Mouse (Mus musculus) c-Kit-negative CD71-positive TER-119-positive erythroid progenitor cells, embryonic 14.5 days (primary cell): ENCODE results near the gene Hoga1.

ENCODE experiments used
- DNase-seq: peaks from one replicate; pipeline ENCODE4 v3.0.0-alpha.2; 2013; ENCODE audit warnings: low read depth, low spot score

Hoga1 gene

DNA sequence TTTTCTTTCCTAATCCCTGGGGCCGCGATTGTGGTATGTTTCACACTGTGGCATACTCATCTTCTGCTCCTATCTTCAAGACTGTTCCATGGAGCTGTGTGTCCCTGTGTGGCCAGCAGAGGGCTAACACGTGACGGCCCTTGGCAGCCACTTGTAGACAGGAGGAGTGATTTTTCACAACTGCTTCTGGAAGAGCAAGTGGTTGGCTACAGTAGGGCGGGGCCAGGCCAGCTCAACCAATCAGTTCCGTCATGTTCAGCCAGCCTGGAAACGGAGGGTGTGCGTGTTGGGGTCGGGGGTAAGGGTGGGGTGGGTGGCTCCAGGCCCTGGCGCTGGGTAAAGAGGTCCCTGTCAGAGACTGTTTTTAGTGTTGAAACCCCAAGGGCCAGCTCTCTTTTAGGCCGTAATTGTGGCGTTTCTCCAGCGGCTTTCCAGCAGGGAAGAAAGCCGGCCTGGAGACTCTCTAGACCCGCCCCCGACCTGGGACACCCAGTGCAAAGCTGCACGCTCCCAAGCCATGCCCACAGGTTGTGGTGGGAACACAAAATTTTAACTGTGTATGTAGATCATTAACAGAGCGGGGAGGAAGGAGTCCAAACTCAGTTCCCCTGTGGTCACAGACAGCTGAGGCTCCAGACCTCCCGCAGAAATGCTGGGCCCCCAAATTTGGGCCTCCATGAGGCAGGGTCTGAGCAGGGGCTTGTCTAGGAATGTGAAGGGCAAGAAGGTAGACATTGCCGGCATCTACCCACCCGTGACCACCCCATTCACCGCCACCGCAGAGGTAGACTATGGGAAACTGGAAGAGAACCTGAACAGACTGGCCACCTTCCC lies at the start of gene Hoga1:
Gene Hoga1 (plus strand): TSS at position 342 of the 834 bp plus-strand sequence.
- no peak for DNase-seq

DNA sequence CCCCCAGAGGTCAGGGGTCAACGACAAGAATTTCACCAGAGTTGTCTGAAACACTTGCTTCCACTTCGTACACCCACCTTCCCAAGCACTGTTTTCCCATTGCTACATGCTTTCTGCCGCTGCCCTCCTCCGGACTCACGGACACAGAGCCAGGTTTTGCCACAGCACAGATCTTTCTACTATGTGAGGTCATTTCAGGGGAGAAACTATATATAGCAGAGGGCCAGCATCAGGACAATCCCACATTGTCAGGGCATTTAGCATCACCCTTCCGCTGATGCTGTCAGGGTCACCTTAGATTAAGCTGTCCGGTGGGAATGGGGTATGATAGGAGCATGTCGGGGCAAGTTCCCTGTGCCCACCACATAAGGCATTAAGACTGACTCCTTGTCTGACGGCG lies 48.3 kb upstream of the Hoga1 start:
- DNase-seq, result no peak

DNA sequence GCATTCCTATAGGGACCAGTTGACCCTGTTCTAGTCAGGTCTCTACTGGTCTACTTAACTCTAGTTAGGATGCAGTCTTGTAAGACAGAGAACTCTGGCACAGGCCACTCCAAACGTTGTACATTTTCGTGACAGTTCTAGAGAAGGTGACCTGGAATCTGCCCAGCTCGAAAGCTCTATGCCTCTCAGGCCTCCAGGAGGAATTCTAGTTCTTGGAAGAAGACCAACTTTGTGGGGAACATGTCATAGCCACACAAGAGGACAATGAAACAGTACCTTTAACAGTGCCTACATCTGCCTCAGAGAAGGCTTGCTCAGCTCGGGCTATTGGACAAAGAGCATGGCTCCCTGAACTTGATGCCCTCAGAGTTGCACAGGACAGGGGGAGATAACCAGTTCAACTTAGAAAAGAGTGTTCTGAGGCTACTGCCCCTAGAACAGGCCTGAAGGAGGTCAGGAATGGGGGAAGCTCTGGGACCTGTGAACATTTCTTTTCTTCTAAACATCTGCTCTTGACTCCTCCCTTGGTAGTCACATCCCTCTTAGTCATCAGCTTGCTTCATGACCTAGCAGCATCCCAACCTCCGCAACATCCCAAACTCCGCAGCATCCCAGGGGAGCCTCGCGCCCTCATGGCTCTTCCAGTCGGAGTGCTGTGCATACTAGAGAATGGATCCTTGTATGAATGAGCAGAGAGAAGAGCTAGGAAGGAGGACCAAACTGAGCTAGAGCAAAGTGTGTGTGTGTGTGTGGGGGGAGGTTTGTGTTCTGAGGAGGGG lies 46.5 kb upstream of the Hoga1 start:
- no peak for DNase-seq

DNA sequence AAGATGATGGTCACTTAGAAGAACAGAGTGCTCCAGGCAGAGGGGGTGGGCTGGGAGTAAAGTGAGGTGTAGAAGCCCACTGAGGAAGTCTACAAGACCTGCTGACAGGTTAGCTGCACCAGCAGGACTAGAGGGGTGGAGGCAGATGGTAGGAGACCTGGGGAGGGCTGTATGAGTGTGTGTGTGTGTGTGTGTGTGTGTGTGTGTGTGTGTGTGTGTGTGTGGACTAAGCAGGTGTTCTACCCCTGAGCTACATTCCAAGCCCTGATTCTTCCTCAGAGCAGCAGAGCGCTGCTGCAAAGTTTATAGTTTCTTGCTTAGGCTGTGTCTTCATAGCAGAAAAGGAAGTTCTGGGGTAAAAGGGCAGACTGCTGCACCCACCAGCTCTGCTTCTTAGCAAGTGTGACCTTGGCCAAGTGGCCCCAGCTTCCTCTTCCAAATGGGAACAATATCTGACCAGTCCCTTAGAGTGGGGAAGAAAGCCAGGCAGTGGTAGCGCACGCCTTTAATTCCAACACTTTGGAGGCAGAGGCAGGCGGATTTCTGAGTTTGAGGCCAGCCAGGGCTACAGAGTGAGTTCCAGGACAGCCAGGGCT lies 45.6 kb upstream of the Hoga1 start:
- no peak for DNase-seq

DNA sequence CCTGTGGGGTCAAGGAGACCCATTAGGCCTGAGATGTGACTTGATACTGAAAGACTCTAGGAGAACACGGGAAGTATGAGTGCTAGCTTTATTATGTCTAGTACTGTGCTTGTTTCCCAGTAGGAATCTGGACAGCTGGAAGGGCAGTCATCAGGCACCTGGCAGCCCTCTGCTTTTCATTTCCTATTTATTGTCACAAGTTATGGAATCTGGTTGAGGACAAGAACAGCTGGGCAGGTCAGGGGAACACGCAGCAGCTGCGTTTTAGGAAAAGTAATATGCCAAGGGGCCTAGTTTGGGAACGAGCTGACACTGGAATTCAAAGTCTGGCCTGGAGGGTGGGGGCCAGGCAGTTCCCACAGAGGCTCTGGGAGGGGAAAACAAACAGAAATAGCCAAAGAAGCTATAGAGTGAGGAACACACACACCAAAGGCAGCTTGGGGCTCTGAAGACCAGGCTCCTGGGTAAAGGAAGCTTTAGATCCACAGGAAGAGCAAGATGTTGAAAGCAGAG lies 44.9 kb upstream of the Hoga1 start:
- no peak for DNase-seq

DNA sequence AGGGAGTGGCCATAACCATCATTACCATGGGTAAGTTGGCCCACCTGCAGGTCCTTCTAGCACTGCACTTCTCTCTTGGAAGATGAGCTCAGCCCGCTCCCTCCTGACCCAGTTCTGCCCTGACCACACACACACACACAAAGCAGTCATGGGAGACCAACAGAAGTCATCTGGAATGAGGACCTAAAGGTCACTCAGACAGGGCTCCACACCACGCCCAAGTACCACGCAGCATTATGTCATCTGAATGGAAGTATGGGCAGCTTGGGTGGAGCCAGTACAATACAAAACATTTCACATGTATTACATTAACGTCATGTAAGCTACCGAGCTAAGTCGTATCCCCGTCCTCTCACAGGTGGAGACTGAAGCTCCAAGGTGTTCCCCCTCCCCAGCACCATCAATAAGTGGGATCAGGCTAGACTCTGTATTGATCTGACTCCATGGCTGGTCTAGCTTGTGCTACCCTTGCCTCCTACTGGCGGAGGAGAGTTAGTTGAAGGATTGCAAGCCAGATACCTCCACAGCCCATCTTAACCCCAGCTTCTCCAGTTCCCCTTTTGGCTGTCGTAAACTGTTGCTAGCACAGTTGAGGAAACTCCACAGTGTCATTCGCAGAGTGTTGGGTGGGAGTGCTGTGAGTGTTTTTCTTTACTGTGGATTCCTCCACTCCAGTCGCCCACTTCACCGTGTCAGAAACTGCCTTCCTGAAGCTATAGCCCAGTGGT lies 44.0 kb upstream of the Hoga1 start:
- no peak for DNase-seq

DNA sequence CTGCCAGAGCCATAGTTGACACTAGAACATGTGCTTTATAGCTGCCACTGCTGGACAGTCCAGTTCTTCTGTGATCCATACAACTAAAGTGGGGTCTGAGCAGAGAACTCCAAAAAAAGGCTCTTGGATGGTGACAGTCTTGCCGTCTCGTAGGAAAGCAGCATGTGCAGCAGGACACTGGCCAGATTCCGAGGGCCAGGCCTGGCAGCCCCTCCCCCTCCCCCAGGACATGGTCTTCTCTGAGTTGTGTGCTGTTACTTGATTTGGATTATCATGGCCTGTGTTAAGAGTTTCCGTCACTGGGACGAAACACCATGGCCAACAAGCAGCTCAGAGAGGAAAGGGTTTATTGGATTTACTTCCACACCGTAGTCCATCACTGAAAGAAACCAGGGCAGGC lies 41.2 kb upstream of the Hoga1 start:
- DNase-seq, result no peak

DNA sequence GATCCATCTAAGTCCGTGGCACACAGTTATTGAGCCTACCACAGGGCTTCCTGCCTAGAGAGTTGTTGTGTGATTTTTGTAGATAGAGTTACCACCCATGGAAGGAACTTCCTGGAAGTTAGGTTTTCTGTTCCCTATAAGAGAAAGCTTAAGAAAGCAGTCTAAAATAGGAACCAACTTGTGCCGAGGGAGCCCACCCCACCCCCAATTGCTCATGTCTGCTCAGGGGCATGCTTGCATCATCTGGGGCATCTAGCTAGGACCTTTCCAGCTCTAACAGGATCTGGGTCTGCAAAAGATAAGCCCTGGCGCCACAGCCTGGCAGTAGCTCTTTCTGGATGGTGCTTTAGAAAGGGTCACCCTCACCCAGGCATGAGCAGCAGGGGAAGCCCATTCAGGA lies 39.8 kb upstream of the Hoga1 start:
- DNase-seq, result no peak

DNA sequence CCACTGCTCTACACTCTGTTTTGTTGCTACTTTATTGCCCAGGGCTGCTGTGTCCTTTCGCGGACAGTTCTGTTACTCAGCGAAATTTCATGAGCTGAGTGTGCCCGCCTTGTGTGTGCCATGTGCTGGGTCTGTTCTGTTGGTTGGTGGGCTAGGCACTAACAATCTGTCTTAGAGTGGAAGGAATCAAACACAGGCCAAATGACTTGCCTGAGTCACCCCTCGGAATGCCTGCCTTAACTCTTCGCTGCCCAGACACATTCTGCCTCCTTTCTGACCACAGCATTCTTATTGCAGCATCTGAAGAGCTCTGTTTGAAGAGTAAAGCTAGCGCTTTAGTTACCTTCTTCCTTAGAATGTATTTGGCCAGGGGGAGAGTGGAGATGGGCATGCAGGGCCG lies 38.8 kb upstream of the Hoga1 start:
- no peak for DNase-seq

DNA sequence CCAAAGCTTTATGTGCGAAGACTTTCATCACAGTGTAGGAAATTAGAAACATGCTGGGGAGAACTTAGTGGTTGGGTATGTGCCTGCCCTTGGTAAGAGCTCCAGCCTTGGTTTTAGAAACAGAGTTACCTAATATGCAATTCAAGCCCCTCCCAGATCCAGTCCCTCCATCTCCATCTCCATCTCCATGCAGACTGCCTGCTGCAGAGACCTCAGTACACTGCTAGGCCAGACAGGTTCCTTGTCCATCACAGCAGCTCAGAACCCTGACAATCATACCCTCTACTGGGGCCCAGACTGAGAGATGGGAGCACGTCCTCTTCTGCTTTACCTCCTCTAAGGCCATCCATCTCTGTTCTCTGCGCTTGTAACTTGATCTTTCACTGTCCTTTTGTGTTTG lies 36.8 kb upstream of the Hoga1 start:
- no peak for DNase-seq

DNA sequence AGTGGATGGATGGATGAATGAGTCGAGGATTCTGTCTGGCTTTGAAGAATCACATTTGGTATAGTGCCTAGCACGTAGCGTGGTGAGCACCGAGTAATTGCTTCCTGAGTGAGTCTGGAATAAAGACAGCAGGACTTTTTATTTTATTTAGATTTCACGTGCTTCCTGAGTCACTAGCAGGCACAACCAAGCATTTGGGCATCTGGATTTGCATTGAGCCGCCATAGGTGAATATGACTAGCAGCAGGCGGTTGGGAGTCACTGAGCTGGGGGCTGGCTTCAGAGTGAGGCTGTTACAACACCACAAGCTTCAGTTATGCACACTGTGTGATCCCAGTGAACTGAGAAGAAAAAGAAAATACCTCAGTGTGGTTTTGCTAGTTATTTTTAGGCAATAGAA lies 36.3 kb upstream of the Hoga1 start:
- DNase-seq, result no peak

DNA sequence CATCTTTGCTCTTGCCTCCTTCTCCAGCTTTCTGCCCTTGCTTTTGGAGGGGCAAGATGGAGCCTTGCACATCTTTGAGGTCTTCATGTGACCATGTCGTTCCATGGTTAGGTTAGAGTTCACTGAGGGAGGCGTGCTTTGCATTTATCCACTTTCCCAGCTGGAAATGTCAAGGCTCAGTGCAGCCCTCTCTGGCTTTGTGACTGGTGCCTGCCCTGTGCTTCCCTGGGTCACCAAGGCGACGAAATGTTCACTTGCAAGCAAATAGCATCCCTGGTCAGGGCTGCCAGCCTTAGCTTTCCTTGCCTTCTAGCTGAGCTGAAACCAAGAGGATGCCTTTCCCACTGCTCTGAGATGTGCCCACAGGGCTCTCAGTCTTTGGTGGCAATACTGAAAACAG lies 35.0 kb upstream of the Hoga1 start:
- no peak for DNase-seq

DNA sequence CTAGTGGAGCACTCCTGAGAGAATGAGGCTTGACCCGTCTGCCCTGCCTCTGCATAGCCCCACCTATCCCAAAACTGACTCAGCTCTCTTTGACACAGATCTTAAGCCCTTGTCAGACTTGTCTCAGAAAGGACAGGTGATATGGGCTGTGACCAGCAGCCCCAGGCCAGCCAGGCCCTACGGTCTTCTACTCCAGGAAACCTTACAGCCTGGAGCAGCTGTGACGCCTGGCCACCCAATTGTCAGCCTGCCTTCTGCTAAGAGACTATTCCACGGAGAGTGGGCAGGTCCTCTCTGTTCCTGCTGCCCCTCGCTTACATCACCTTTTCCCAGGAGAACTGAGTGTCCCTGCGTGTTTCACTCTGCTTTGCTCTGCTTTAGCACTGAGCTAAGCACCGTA lies 34.3 kb upstream of the Hoga1 start:
- DNase-seq, result no peak

DNA sequence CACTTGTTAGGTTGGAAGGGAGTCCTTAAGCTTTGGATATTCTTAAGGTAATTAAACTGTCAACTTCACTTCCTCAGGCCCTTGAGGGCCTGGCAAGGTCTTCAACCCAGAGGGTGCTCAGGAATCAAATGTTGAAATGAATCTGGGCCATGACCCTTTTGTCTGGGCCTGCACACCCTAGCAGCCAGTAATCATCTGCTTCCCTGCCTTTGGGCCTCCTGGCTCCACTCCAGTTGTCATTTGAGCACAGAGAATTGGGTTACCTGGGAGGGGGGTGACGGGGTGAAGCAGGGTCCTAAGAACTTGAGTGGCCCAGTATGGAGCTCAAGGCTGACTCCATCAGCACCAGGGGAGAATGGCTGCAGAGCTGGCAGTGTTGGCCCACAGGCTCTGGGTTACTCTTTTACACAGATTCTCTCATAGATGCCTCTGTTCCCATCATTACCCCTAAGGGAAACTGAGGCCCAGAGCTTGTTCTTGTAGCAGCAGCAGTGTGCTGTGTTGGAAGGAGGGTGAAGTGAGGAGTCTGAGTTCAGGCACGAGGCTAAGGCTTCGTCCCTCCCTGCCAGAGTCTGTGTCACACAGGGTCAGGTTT lies 31.1 kb upstream of the Hoga1 start:
- DNase-seq, result no peak

DNA sequence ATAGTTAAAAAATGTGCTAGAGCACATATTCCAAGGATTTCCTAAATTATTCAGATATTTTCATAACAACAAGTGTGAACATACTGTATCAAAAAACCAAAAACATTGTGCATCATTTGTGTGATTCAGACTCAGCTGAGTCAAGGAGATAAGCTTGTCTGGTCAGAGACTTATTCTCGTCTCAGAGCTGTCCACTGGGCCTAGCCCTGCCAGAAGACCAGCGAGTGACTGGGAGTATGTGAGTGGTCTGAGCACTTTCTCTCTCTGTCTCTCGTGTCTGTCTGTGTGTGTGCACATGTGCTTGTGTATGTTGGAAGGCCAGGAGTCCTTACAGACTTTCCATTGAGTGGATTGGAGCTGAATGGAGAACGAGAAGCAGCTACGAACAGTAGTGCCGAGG lies 30.4 kb upstream of the Hoga1 start:
- DNase-seq, result no peak

DNA sequence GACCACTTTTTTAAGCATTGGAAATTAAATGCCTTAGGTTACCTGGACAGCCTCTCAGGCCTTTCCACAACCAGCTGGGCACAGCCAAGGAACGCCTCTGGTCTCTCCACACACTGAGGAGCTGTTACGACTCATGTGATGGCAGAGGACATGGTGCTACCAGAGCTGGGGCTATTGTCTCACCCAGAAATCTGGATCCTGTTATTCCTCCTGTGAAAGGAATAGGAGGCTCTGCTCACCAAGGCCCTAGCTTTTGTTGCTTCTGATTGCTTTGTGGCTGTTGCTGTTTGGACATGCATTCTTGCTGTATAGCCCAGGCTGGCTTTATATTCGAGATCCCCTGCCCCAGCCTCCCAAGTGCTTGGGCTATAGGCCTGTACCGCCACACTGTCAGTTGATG lies 29.2 kb upstream of the Hoga1 start:
- DNase-seq, result no peak

DNA sequence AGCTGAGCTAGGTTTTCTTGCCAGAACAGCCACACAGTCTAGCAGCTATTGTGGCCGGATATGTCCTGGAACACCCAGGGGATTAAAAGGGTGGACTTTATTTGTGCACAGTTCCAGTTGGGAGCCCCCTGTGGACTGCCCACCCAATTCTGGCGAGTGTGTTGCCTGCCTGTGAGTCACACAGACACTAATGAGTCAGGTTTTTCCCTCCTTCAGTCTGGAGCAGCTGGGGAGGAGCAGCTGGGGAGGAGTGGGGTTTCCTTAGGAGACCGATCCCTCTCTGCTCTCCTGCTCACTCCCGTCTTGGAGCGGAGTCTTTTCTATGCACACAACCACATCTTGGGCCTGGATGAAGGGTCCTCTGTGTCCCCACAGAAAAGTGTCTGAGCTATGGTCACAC lies 28.6 kb upstream of the Hoga1 start:
- no peak for DNase-seq

DNA sequence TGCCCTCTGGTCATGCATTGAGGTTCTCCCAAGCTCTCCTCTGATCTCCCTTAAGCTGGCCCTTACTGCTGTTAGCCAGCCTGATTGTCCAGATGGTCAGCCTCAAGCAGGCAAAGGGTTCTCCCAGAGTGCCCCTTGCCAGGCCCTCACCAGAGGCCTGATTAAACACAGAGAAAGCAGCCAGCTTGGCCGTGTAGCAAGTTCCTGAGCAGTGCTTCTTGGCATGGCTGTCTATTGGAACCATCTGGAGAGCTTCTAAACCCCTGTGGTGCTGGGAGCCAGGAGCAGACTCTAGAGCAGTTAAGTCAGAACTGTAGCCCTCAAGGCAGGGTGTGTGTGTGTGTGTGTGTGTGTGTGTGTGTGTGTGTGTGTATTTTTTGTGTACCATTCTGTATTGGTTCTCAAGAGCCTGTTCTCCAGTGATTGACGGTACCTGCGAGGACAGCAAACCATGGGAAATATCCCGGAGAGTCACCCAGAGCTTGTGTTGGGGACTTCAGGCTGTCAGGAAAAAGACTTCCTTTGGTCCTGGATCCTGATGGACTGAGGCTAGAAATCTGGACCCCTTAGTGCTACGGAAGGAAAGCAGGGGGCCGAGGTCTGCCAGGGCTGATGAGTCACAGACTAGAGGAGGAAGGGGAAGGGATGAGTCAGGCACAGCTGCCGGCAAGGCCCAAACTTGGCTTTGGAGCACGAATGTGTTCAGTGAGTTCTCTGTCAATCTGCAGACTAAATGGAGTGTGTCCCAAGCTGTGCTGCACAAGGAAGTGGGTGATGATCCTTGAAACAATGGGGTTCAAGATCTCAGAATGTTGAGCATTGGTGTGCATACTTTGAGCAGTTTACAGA lies 27.8 kb upstream of the Hoga1 start:
- no peak for DNase-seq

DNA sequence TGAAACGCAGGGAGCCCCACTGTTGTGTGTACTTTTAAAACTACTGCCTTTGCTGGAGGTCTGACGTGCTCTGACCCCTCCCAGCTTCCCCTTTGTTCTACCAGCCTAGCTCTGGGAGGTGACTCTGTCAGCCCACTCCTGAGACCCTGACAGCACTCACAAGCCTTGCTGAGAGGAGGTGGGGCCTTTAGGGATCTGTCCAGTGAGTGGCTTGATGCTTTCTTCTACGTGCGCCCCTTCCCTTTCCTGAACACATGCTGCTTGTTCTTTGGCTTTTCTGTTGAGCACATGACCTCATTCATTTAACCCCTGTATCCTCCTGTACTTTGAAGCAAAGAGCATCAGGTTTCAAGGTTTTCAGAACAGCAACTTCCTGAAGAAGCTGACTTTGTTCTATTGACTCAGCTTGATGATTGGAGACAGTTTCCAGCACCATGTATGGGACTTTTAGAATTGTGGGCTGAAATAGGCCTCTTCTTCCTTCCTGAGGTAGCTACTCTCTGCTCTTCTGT lies 26.3 kb upstream of the Hoga1 start:
- no peak for DNase-seq
